Mouse (Mus musculus) ES-Bruce4 (cell line): ENCODE data around the gene Sec31a. TPM values are rescaled to one million over a fixed set of nuclear protein-coding genes. Genes with fewer than 3 reads are reported as not detected.

Experiments
- H3K27ac ChIP-seq: 2 replicates; pipeline ENCODE4 v1.5.1; 2012; ENCODE audit warnings: low read length, inconsistent platforms; ENCODE audit not compliant: insufficient read depth
- H3K27me3 ChIP-seq: 2 replicates; pipeline ENCODE4 v1.6.1; 2012; ENCODE audit warnings: mild to moderate bottlenecking, low read length, inconsistent platforms; ENCODE audit not compliant: control insufficient read depth, poor library complexity, insufficient read depth, severe bottlenecking
- H3K36me3 ChIP-seq: 2 replicates; pipeline ENCODE4 v1.6.1; 2012; ENCODE audit warnings: inconsistent platforms, mild to moderate bottlenecking, low read length, moderate library complexity; ENCODE audit not compliant: control insufficient read depth, poor library complexity, insufficient read depth, severe bottlenecking
- H3K4me1 ChIP-seq: one replicate; pipeline ENCODE4 v1.8.1; 2011; ENCODE audit warnings: low read length; ENCODE audit not compliant: control insufficient read depth, insufficient read depth
- H3K4me3 ChIP-seq: 2 replicates; pipeline ENCODE4 v1.5.1; 2011; ENCODE audit warnings: low read depth, mild to moderate bottlenecking, low read length
- H3K9ac ChIP-seq: 2 replicates; pipeline ENCODE4 v1.6.1; 2012; ENCODE audit warnings: low read depth, mild to moderate bottlenecking, inconsistent platforms; ENCODE audit not compliant: poor library complexity, severe bottlenecking
- H3K9me3 ChIP-seq: replicated peaks from 2 replicates; pipeline ENCODE4 v1.6.1; 2012; ENCODE audit warnings: mild to moderate bottlenecking, low read length, inconsistent platforms; ENCODE audit not compliant: control insufficient read depth, poor library complexity, insufficient read depth, severe bottlenecking
- CTCF ChIP-seq: IDR thresholded peaks from one replicate; pipeline ENCODE4 v1.8.1; 2011; ENCODE audit warnings: low read depth, low read length
- EP300 ChIP-seq: IDR thresholded peaks from 2 replicates; pipeline ENCODE4 v1.6.1; 2011; ENCODE audit warnings: low read depth, low read length; ENCODE audit not compliant: insufficient read depth
- POLR2A ChIP-seq: IDR thresholded peaks from one replicate; pipeline ENCODE4 v1.8.1; 2011; ENCODE audit warnings: low read length; ENCODE audit not compliant: insufficient read depth
- polyA plus RNA-seq: library from polyadenylated mRNA; stranded (reverse); fragments of >200 nt; gene quantifications from 2 replicates; pipeline ENCODE4 v1.2.4, GENCODE M21; 2011; ENCODE audit warnings: low read depth; ENCODE audit not compliant: missing spikeins, insufficient read depth, insufficient read length

The Sec31a gene
- polyA plus RNA-seq, 1 experiment = 197 TPM

DNA sequence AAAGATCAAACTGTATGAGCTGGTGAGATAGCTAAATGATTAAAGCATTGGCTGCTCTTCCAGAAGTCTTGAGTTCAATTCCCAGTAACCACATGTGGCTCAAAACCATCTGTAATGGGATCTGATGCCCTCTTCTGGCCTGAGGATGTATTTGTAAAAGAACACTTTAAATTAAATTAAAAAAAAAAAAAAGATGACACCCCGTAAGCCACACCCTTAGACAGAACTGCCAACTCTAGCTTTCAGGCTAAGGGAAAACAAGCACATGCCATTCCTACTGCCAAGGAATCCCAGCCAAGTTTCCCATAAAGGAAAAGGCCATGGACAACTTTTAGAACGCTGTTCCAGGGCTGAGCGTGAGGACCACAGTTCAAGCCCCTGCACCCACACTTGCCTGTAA, 22.4 kb downstream of the Sec31a start:
- no peak for TF ChIP-seq CTCF
- no peak for TF ChIP-seq EP300
- TF ChIP-seq POLR2A = no peak
- H3K27me3 ChIP-seq = no peaks in the 10 kb centered on the region
- peaks cover 61% of the 10 kb centered on the region for H3K36me3 ChIP-seq
- H3K4me3 ChIP-seq = no peak overlapping the region
- no peak overlapping the region for H3K27ac ChIP-seq
- H3K4me1 ChIP-seq = no peaks in the 10 kb centered on the region
- no peak overlapping the region for H3K9ac ChIP-seq
- H3K9me3 ChIP-seq = no peaks in the 10 kb centered on the region

DNA sequence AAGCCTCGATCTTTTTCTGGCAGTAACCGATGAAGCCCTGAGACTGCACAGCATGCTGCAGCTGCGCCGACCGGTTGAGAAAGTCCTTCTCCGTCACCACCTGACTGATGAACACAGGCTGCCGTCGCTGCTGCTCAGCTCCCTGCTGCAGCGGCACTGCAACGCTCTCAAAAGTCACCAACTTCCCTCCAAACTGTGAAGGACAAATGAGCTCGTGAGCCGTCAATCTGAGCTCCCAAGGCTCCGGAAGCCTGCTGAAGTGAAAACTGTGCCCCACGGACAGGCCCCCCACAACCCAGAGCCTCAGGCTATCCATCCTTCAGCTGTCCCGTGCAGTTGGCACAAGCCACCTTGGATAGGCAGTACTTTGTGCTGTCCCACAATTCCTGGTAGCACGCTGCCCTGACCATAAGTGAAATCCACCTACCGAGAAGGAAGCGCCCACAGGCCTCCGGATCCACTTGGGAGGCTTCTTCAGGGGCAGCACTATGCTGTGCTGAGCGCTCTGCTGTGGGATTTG, 23.5 kb downstream of the Sec31a start:
- Histone ChIP-seq H3K4me1 (no peaks in the 10 kb centered on the region), H3K27me3 (no peaks in the 10 kb centered on the region), H3K4me3 (no peak overlapping the region), H3K27ac (no peak overlapping the region), H3K36me3 (peaks cover 50% of the 10 kb centered on the region), H3K9me3 (no peaks in the 10 kb centered on the region), H3K9ac (no peak overlapping the region)
- TF ChIP-seq EP300 = no peak
- no peak for TF ChIP-seq CTCF
- no peak for TF ChIP-seq POLR2A

DNA sequence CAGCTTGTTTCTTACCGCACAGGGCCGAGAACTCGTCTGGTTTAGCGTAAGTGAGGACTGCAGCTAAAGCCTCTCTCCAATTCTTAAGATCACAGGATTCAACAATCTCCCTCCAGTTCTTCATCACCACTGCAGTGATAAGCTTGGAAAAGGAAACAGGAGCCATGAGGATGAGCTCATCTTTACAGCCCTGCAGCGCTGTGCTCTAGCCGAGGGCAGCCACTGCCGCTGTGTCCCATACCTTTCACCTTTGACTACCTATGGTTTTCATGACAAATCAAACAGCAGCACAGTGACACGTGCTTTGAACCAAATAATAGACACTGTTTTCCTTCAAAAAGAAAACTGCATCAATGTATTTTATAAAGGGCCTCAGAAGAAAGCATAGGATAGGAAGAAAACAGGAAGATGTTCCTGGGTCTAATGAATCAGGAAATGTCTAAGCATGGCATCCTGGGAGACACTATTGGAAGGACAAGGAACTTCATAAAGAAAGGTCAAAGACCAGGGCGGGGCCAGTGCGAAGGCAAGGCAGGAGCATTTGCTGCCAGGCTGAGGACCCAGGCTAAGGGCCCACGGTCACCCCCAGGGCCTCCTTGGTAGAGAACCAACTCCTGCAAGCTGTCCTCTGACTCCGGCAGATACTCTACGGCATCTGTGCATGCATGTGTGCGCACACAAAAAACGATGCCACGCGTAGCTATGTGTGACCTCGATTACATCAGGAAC, 32.1 kb downstream of the Sec31a start:
- no peak for TF ChIP-seq POLR2A
- no peak for TF ChIP-seq CTCF
- TF ChIP-seq EP300 = no peak
- no peaks in the 10 kb centered on the region for H3K27me3 ChIP-seq
- peaks cover 45% of the 10 kb centered on the region for H3K36me3 ChIP-seq
- no peak overlapping the region for H3K9ac ChIP-seq
- H3K27ac ChIP-seq = no peak overlapping the region
- no peak overlapping the region for H3K4me3 ChIP-seq
- no peaks in the 10 kb centered on the region for H3K9me3 ChIP-seq
- no peaks in the 10 kb centered on the region for H3K4me1 ChIP-seq

DNA sequence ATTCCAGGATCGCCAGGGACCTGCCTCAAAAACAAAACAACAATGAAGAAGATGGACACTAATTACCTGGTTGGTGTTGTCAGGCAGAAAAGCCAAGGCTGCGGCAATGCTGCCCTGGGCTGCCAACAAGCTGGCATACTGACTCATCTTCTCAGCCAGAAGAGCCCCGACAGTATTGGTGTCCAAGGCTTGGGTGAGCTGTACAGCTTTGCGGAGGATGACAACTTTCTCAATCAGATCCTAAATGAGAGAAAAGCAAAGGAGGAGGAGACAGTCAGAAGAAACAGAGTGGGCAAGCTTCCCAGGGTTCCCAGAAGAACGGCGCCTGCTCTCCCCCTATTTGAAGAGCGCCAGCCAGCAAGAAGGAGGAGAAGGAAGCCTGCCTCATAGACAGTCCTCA, 34.9 kb downstream of the Sec31a start:
- H3K36me3 ChIP-seq = peaks cover 51% of the 10 kb centered on the region

DNA sequence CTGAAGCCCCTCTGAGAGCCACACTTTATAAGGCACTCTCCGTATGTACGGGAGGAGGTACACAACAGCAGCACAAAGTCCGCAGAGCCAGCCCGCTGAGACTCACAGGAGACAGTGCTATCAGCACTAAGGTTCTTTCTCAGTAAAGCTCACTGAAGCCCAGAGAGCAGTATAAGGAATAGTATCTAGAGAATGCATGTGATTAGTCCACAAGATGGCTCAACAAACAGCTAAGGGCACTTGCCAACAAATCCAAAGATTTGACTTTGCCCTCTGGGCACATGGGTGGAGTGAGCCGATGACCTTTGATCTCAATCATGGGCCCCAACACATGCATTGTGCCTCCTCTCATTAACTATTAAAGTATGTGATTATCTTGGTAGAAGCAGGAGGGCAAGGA, 35.8 kb downstream of the Sec31a start:
- no peak for TF ChIP-seq POLR2A
- TF ChIP-seq CTCF = no peak
- no peak for TF ChIP-seq EP300
- Histone ChIP-seq H3K27me3 (no peaks in the 10 kb centered on the region), H3K9me3 (no peaks in the 10 kb centered on the region), H3K27ac (no peak overlapping the region), H3K4me3 (no peak overlapping the region), H3K9ac (no peak overlapping the region), H3K4me1 (no peaks in the 10 kb centered on the region), H3K36me3 (peaks cover 45% of the 10 kb centered on the region)

More for the DNA sequence above, 34.9 kb downstream of the Sec31a start:
- Histone ChIP-seq H3K4me3 (no peak overlapping the region), H3K27me3 (no peaks in the 10 kb centered on the region), H3K9ac (no peak overlapping the region), H3K9me3 (no peaks in the 10 kb centered on the region), H3K4me1 (no peaks in the 10 kb centered on the region), H3K27ac (no peak overlapping the region)
- TF ChIP-seq EP300 = no peak
- no peak for TF ChIP-seq CTCF
- TF ChIP-seq POLR2A = no peak

DNA sequence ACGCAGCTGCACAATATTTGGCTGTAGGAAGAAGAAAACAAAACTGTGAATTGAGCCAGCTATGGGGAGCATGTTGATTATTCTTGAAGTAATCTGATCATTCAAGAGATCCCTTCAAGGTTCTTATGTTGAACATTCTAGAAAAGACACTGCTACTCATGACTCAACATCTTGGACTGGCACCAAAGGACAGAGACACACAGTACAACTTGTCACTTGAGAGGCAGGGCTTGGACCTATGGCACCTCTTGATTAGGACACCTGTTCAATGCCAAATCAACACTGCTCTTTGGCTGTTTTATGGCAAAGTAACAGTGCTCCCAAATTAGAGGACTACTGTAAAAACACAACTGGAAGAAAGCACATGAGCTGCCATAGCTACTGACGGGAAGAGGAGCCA, 37.1 kb downstream of the Sec31a start:
- H3K27me3 ChIP-seq = no peaks in the 10 kb centered on the region
- H3K4me1 ChIP-seq = no peaks in the 10 kb centered on the region
- no peaks in the 10 kb centered on the region for H3K9me3 ChIP-seq
- H3K9ac ChIP-seq = no peak overlapping the region
- H3K4me3 ChIP-seq = no peak overlapping the region
- peaks cover 52% of the 10 kb centered on the region for H3K36me3 ChIP-seq
- H3K27ac ChIP-seq = no peak overlapping the region
- no peak for TF ChIP-seq CTCF
- no peak for TF ChIP-seq POLR2A
